Mouse (Mus musculus) thymus, adult 2 months (tissue): ENCODE data around the gene Fam76b.
A peak's percentile ranks its signal among the peaks of the same experiment; 100 is the strongest.

Source experiments
- CTCF ChIP-seq: fragments of 200-500 bp; IDR thresholded peaks from 2 replicates; pipeline ENCODE4 v1.5.1; 2012; ENCODE audit warnings: mild to moderate bottlenecking, control low read depth, low read length, moderate library complexity, borderline replicate concordance; ENCODE audit not compliant: control insufficient read depth, poor library complexity, insufficient read depth; ENCODE audit errors: extremely low read depth
- POLR2A ChIP-seq: fragments of 200-500 bp; IDR thresholded peaks from 2 replicates; pipeline ENCODE4 v1.6.1; 2012; ENCODE audit warnings: mild to moderate bottlenecking, low read length, control low read depth, moderate library complexity; ENCODE audit not compliant: control insufficient read depth, poor library complexity, insufficient read depth; ENCODE audit errors: extremely low read depth

DNA sequence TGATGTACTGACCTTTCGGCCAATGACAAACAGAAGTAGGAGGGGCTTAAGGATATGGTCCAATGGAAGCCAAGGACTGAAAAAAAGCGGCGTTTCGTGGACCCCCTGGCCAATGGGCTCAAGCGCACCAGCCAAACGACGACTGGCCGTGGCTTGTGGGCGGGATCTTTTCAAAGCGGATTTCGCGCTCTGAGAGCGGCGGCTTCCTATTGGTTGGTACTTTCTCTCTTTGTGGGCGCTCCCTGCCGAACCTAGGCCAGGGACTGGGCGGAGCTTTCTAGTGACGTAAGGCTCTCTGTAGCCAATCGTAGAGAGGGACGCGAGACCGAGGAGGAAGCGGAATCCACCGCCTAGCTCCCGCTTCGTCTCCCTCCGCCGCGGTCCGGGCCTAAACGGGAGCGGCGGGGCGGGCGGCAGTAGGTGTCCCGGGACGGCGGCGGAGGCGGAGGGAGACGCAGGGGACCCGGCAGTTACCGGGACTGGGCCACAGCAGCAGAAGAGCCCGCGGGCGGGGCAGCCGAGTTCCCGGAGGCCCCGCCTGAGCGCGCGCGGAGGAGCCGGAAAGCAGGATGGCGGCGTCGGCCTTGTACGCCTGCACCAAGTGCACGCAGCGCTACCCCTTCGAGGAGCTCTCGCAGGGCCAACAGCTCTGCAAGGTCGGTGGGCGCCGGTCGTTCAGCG lies at the start of gene Fam76b:
- TF ChIP-seq CTCF (no peak), POLR2A (peak; percentile 84)
